9 mouse cellular contexts compared by ENCODE assay signal in the genomic region with DNA sequence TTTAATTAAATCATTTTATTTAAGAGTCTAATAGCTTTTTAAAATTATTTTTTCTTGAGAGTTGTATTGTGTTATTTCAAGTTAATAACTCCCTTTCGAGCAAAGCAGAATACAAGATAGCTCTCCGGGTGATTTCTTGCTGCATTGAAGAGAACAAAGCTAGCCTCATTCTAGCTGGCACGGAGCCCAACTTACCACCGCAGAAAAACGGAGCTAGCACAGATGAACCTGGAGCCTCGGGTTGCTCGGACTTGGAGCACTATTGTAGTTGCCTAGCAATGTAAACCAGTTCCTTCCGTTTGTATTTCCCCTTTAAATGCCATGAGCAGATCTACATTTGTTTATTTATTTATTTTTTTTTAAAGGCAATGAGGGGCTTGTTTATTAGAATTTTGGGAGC.
DNase-seq lines count a peak whose midpoint lies in the region; ATAC-seq lines count a peak whose summit lies in the region.
"Had no signal": no experiment of that assay in that cellular context is flagged by ENCODE, and none has a peak within 500 bp of the region (broad histone marks: within the 10 kb centered on the region; RNA-seq: fewer than 3 reads in every experiment).

No protein-coding gene starts in this region.

- no peak overlapping the region for H3K27ac ChIP-seq in liver, embryonic 11.5 days (ENCODE audit: low read depth, low read length)
- H3K27ac ChIP-seq: liver, embryonic 15.5 days had no signal

- H3K4me2 ChIP-seq in liver, embryonic 11.5 days, result no peak overlapping the region
- H3K4me2 ChIP-seq: liver, embryonic 15.5 days had no signal

- H3K9ac ChIP-seq in liver, embryonic 11.5 days (ENCODE audit: low read depth, low read length), result no peak overlapping the region
- H3K9ac ChIP-seq: liver, embryonic 15.5 days had no signal

- ATAC-seq in liver, embryonic 11.5 days (replicated peaks; ENCODE audit: low FRiP score), result no peak

- DNase-seq in adrenal gland, postnatal 14 days, result peak; percentile 33
- DNase-seq in adrenal gland, adult 8-10 months, result no peak
- peak; percentile 20 to 63 for DNase-seq in kidney, postnatal 36 days
- DNase-seq in kidney, adult 18-20 months, result no peak
- DNase-seq in testis, postnatal 10 days (ENCODE audit: low spot score), result peak; percentile 70
- DNase-seq in testis, postnatal 14 days (ENCODE audit: low spot score), result no peak
- peak; percentile 12 for DNase-seq in telencephalon, adult 2 months (ENCODE audit: low read depth, low spot score)
- DNase-seq in liver, embryonic 11.5 days (ENCODE audit: low spot score), result no peak

- no peak overlapping the region for H3K4me3 ChIP-seq in liver, embryonic 11.5 days (ENCODE audit: low read depth, low read length)
- H3K4me3 ChIP-seq: liver, embryonic 15.5 days had no signal

- H3K36me3 ChIP-seq in liver, embryonic 11.5 days (ENCODE audit: control insufficient read depth, insufficient read depth, low read length), result no peaks in the 10 kb centered on the region
- H3K36me3 ChIP-seq: liver, embryonic 15.5 days had no signal

- WGBS in liver, embryonic 11.5 days, result 81% methylated on average over 8 of the region's 8 CpGs

- H3K9me3 ChIP-seq in liver, embryonic 11.5 days (ENCODE audit: control insufficient read depth, low read length), result peaks cover 2% of the 10 kb centered on the region; the same call in 1 of the 2 replicates
- H3K9me3 ChIP-seq: liver, embryonic 15.5 days had no signal

- no peaks in the 10 kb centered on the region for H3K27me3 ChIP-seq in liver, embryonic 11.5 days (replicated peaks; ENCODE audit: control insufficient read depth, insufficient read depth, low read length)
- H3K27me3 ChIP-seq: liver, embryonic 15.5 days had no signal

- no peaks in the 10 kb centered on the region for H3K4me1 ChIP-seq in liver, embryonic 11.5 days (replicated peaks; ENCODE audit: control insufficient read depth, insufficient read depth, low read length)
- H3K4me1 ChIP-seq: liver, embryonic 15.5 days had no signal

Comparison
In these comparisons a context has a peak if more than half of its experiments do, and no peak if none do; other contexts are left out.
1. DNase-seq: peak in adrenal gland, postnatal 14 days (single experiment), kidney, postnatal 36 days (2 of 2), testis, postnatal 10 days (single experiment) and telencephalon, adult 2 months (single experiment); none in adrenal gland, adult 8-10 months (single experiment), kidney, adult 18-20 months (single experiment), testis, postnatal 14 days (single experiment) and liver, embryonic 11.5 days (single experiment).